ENCODE assay signal across 8 mouse cellular contexts in the genomic region with DNA sequence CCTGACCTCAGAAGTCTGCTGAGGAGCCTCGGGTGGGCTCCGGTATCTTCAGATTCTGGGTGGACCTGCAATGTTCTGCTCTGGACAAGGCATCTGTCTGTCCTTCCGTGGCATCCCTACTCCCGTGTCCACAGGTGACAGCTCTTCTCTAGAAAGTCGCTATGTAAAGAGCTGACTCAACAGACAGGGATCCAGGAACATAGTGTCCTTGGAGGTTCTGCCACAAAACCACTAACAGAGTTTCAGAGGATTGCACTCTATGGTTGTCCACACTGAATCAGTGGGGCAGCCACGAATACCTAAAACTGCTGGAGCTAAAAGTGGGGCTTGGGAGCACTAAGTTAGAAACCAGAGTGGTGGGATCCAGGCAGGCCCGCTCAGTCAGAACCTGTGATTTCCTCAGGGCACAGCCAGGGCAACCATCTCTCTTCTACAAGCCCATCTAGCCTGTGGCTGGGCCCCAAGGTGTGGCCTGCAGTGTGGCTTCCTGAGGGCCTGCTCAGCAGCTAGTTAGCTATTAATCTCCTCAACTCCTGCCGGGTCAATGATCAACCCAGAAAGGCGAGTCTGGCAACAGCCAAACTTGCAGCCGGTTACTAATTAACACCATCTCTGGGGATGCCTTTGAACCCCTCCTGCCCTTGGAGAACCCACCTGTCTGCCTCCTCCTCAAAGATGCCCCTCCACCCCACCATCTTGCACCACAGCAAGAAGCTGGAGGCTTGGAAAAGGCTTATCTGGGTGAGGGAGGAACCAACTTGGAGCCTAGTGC. TPM values are rescaled to one million over a fixed set of nuclear protein-coding genes. Genes with fewer than 3 reads are reported as not detected.
A peak's percentile ranks its signal among the peaks of the same experiment; 100 is the strongest.
DNase-seq lines count a peak whose midpoint lies in the region; ATAC-seq and TF ChIP-seq lines count a peak whose summit lies in the region.
"Had no signal": no experiment of that assay in that cellular context is flagged by ENCODE, and none has a peak within 500 bp of the region (broad histone marks: within the 10 kb centered on the region; RNA-seq: fewer than 3 reads in every experiment).

No protein-coding gene starts in this region.

- H3K4me2 ChIP-seq in forebrain, embryonic 14.5 days (ENCODE audit: low read length), result no peak overlapping the region
- H3K4me2 ChIP-seq in kidney, postnatal 0 days (ENCODE audit: low read length), result no peak overlapping the region
- no peak overlapping the region for H3K4me2 ChIP-seq in lung, postnatal 0 days (replicated peaks; ENCODE audit: low read depth, low read length)

- 75% methylated on average over 10 of the region's 10 CpGs for WGBS in forebrain, embryonic 14.5 days
- 51% methylated on average over 10 of the region's 10 CpGs for WGBS in kidney, postnatal 0 days
- 47% methylated on average over 10 of the region's 10 CpGs for WGBS in lung, postnatal 0 days

- no peaks in the 10 kb centered on the region for H3K9me3 ChIP-seq in forebrain, embryonic 14.5 days (replicated peaks; ENCODE audit: control insufficient read depth, low read length)
- H3K9me3 ChIP-seq in kidney, postnatal 0 days (replicated peaks; ENCODE audit: low read length), result no peaks in the 10 kb centered on the region
- no peaks in the 10 kb centered on the region for H3K9me3 ChIP-seq in lung, postnatal 0 days (ENCODE audit: low read length)

- DNase-seq in Patski (ENCODE audit: low read depth, low spot score), result peak; percentile 87
- no peak for DNase-seq in forebrain, embryonic 14.5 days (ENCODE audit: low spot score)
- peak; percentile 76 for DNase-seq in kidney, postnatal 0 days (ENCODE audit: low spot score)
- peak; percentile 83 for DNase-seq in lung, postnatal 0 days (ENCODE audit: low spot score)
- no peak for DNase-seq in cerebellum, postnatal 36 days
- DNase-seq in urinary bladder, postnatal 10 days (ENCODE audit: low spot score), result no peak
- DNase-seq in thymus, postnatal 25 days, result no peak

- in situ Hi-C loops in Patski (cut with MboI; ENCODE audit: low pct_unique_long_range_greater_than_20kb), result no loop called here

- no peak overlapping the region for H3K4me3 ChIP-seq in forebrain, embryonic 14.5 days (ENCODE audit: low read depth, low read length)
- H3K4me3 ChIP-seq in kidney, postnatal 0 days (replicated peaks; ENCODE audit: low read depth, low read length), result no peak overlapping the region
- no peak overlapping the region for H3K4me3 ChIP-seq in lung, postnatal 0 days (ENCODE audit: low read depth, low read length)
- H3K4me3 ChIP-seq: erythroblast, embryonic 14.5 days had no signal

- peak; percentile 58 for ATAC-seq in Patski
- ATAC-seq in forebrain, embryonic 14.5 days, result no peak
- peak; percentile 71 for ATAC-seq in kidney, postnatal 0 days (replicated peaks; ENCODE audit: low FRiP score, low read depth)
- ATAC-seq in lung, postnatal 0 days, result peak; percentile 76

- no peak for TF ChIP-seq EP300 in lung, postnatal 0 days (IDR thresholded peaks at IDR 0.05)

- no peak for TF ChIP-seq CTCF in Patski (IDR thresholded peaks at IDR 0.05)
- TF ChIP-seq CTCF in kidney, postnatal 0 days (IDR thresholded peaks at IDR 0.05; ENCODE audit: low read depth), result no peak
- no peak for TF ChIP-seq CTCF in lung, postnatal 0 days (IDR thresholded peaks at IDR 0.05)

- no peaks in the 10 kb centered on the region for H3K27me3 ChIP-seq in Patski
- H3K27me3 ChIP-seq in forebrain, embryonic 14.5 days (replicated peaks; ENCODE audit: control insufficient read depth, insufficient read depth, low read length), result no peaks in the 10 kb centered on the region
- no peaks in the 10 kb centered on the region for H3K27me3 ChIP-seq in kidney, postnatal 0 days (ENCODE audit: insufficient read depth, low read length)
- H3K27me3 ChIP-seq in lung, postnatal 0 days (replicated peaks; ENCODE audit: insufficient read depth, low read length), result no peaks in the 10 kb centered on the region

- no peak overlapping the region for H3K9ac ChIP-seq in forebrain, embryonic 14.5 days (ENCODE audit: low read length)
- H3K9ac ChIP-seq in kidney, postnatal 0 days (ENCODE audit: low read depth, low read length), result no peak overlapping the region
- no peak overlapping the region for H3K9ac ChIP-seq in lung, postnatal 0 days (replicated peaks; ENCODE audit: low read depth)

- peaks cover 79% of the 10 kb centered on the region for H3K36me3 ChIP-seq in forebrain, embryonic 14.5 days (ENCODE audit: control insufficient read depth, insufficient read depth, low read length)
- peaks cover 55% of the 10 kb centered on the region for H3K36me3 ChIP-seq in kidney, postnatal 0 days (ENCODE audit: insufficient read depth, low read length)
- H3K36me3 ChIP-seq in lung, postnatal 0 days (ENCODE audit: insufficient read depth, low read length), result peaks cover 48% of the 10 kb centered on the region

- peaks cover 37% of the 10 kb centered on the region for H3K4me1 ChIP-seq in forebrain, embryonic 14.5 days (ENCODE audit: control insufficient read depth, insufficient read depth, low read length)
- peaks cover 52% of the 10 kb centered on the region for H3K4me1 ChIP-seq in kidney, postnatal 0 days (replicated peaks; ENCODE audit: insufficient read depth, low read length)
- H3K4me1 ChIP-seq in lung, postnatal 0 days (ENCODE audit: insufficient read depth, low read depth, low read length), result peaks cover 23% of the 10 kb centered on the region

- POLR2A ChIA-PET in Patski (lab: Charles Lee), result interaction anchor here (2.0 kb wide), 1 partner anchor 17 kb away, joined by 19 read pairs; no protein-coding TSS in a partner anchor

- CTCF ChIA-PET in Patski (lab: Charles Lee), result interaction anchor here (0.9 to 1.9 kb wide), 5 partner anchors 9 to 79 kb away, joined by 3 to 7 read pairs (median 4); no protein-coding TSS in a partner anchor

- 0 out of 2 replicates have a peak overlapping the region, but pooled peaks have one; percentile 21 for H3K27ac ChIP-seq in forebrain, embryonic 14.5 days (ENCODE audit: low read depth, low read length)
- peak overlapping the region; percentile 85 for H3K27ac ChIP-seq in kidney, postnatal 0 days
- peak overlapping the region; percentile 76 for H3K27ac ChIP-seq in lung, postnatal 0 days (ENCODE audit: low read length)

RNA-seq across cellular contexts. Expression of a gene that starts 34.6 kb away (rescaled TPM):
- polyA plus RNA-seq in Patski (2021), result 7.6 TPM
- polyA plus RNA-seq in forebrain, embryonic 14.5 days (2014; fragmentation: Nextera tagmentation; extraction: Ambion mirVana), result 30.3 and 32.3 TPM in 2 replicates
- 12.1 and 12.9 TPM in 2 replicates for polyA plus RNA-seq in kidney, postnatal 0 days (2015; fragmentation: Nextera tagmentation; extraction: Ambion mirVana)
- polyA plus RNA-seq in lung, postnatal 0 days (2015; fragmentation: Nextera tagmentation; extraction: Ambion mirVana), result 11.8 and 14.7 TPM in 2 replicates

RNA-seq across cellular contexts. Expression of a gene that starts 36.9 kb away (rescaled TPM):
- polyA plus RNA-seq in Patski (2021), result 49.4 TPM
- 23.4 and 24.6 TPM in 2 replicates for polyA plus RNA-seq in forebrain, embryonic 14.5 days (2014; fragmentation: Nextera tagmentation; extraction: Ambion mirVana)
- polyA plus RNA-seq in kidney, postnatal 0 days (2015; fragmentation: Nextera tagmentation; extraction: Ambion mirVana), result 16.4 and 16.6 TPM in 2 replicates
- polyA plus RNA-seq in lung, postnatal 0 days (2015; fragmentation: Nextera tagmentation; extraction: Ambion mirVana), result 10.2 and 13.1 TPM in 2 replicates

Comparison
In these comparisons a context has a peak if more than half of its experiments do, and no peak if none do; other contexts are left out.
1. DNase-seq: peak in Patski (single experiment), kidney, postnatal 0 days (single experiment) and lung, postnatal 0 days (single experiment); none in forebrain, embryonic 14.5 days (single experiment), cerebellum, postnatal 36 days (0 of 2), urinary bladder, postnatal 10 days (single experiment) and thymus, postnatal 25 days (single experiment).
2. H3K27ac ChIP-seq: peak in every context shown above with its lines; median percentile 85 in kidney, postnatal 0 days; 76 in lung, postnatal 0 days; 21 in forebrain, embryonic 14.5 days.